Mouse (Mus musculus) kidney, adult 2 months (tissue): Measurements from ENCODE around the gene Maml2. TPM values are rescaled to one million over a fixed set of nuclear protein-coding genes. Genes with fewer than 3 reads are reported as not detected.
A peak's percentile ranks its signal among the peaks of the same experiment; 100 is the strongest.

Experiments
- DNase-seq: peaks from one replicate; pipeline ENCODE4 v3.0.0; 2021
- H3K27ac ChIP-seq: fragments of 200-500 bp; 2 replicates; pipeline ENCODE4 v1.5.1; 2012; ENCODE audit warnings: low read depth, low read length, control low read depth, inconsistent platforms; ENCODE audit not compliant: insufficient read depth
- H3K27me3 ChIP-seq: fragments of 200-500 bp; replicated peaks from 2 replicates; pipeline ENCODE4 v1.6.1; 2012; ENCODE audit warnings: mild to moderate bottlenecking, moderate library complexity, low read length, inconsistent platforms; ENCODE audit not compliant: control insufficient read depth, insufficient read depth
- H3K36me3 ChIP-seq: fragments of 200-500 bp; 2 replicates; pipeline ENCODE4 v1.6.1; 2012; ENCODE audit warnings: mild to moderate bottlenecking, moderate library complexity, low read length, inconsistent platforms; ENCODE audit not compliant: control insufficient read depth, insufficient read depth
- H3K4me1 ChIP-seq: fragments of 200-500 bp; 2 replicates; pipeline ENCODE4 v1.6.1; 2011; ENCODE audit warnings: low read length; ENCODE audit not compliant: control insufficient read depth, insufficient read depth
- H3K4me3 ChIP-seq: fragments of 200-500 bp; 2 replicates; pipeline ENCODE4 v1.5.1; 2011; ENCODE audit warnings: mild to moderate bottlenecking, low read depth, low read length, control low read depth; ENCODE audit not compliant: insufficient read depth
- CTCF ChIP-seq: fragments of 200-500 bp; conservative IDR thresholded peaks from 2 replicates; pipeline ENCODE4 v1.5.1; 2011; ENCODE audit warnings: low read depth, mild to moderate bottlenecking, control low read depth, low read length, moderate library complexity, mixed read lengths; ENCODE audit not compliant: insufficient read depth, insufficient read length
- POLR2A ChIP-seq: fragments of 200-500 bp; IDR thresholded peaks from one replicate; pipeline ENCODE4 v1.6.1; 2011; ENCODE audit warnings: low read depth, low read length, control low read depth
- WGBS: fragments of 180-500 bp; shearing (Covaris S2); methylation state at CpG from one replicate; pipeline ENCODE4 v1.1.7; 2018; 5-methylcytosine and 5-hydroxymethylcytosine counted together
- polyA plus RNA-seq: library from polyadenylated mRNA; depleted of rRNA; stranded (reverse); fragments of >200 nt; gene quantifications from 2 replicates; pipeline ENCODE4 v1.2.3, GENCODE M21; 2012

The Maml2 gene
- polyA plus RNA-seq, 1 experiment: 4.8 TPM

DNA sequence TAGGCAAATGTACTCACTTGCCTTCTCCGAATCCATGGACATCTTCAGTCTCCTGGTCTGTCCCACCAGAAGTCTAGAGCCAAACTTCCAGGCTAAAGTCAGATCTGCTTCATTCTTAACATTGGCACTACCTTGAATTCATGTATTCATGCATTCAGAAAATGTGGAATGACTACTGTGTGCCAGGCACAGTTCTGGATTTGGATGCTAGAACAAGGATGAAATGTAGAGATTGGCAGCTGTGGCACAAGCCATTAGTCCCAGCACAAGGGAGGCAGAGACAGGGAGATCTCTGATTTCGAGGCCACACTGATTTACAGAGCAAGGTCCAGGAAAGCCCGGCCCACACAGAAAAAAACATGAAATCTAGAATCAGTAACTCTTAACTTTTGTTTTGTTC lies 327.5 kb downstream of the Maml2 start:
- 88% methylated on average over 3 of the region's 3 CpGs for WGBS
- TF ChIP-seq POLR2A (no peak), CTCF (no peak)

DNA sequence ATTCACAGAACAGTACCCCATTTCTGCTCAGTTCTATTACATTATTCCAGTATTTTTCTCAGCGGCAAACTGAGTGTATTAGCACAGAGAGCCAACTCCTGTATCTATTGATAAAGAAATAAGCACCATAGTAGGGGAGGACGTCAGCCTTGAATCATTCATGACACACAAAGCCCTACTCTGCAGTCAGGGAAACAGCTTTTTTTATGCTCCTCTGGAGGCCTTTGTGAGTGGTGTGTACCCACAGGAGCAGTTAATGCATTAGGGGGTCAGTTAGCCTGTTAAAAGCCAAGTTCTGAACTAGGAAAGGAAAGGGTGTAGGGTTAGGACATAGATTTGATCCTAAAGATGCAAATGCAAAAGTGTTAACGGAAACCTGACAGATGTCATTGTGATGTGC lies 328.7 kb downstream of the Maml2 start:
- Histone ChIP-seq H3K36me3 (no peaks in the 10 kb centered on the region), H3K27me3 (no peaks in the 10 kb centered on the region), H3K4me3 (no peak overlapping the region), H3K4me1 (no peaks in the 10 kb centered on the region), H3K27ac (no peak overlapping the region)
- no peak for TF ChIP-seq POLR2A
- TF ChIP-seq CTCF: no peak
- no peak for DNase-seq
- 92% methylated on average over 3 of the region's 3 CpGs for WGBS

More for the DNA sequence above, 327.5 kb downstream of the Maml2 start:
- Histone ChIP-seq H3K36me3 (no peaks in the 10 kb centered on the region), H3K4me1 (no peaks in the 10 kb centered on the region), H3K27me3 (no peaks in the 10 kb centered on the region), H3K27ac (no peak overlapping the region), H3K4me3 (no peak overlapping the region)
- no peak for DNase-seq

GRCm38 (mm10) chr9:13633371-13633770 lies 335.6 kb downstream of the Maml2 start:
- no peak overlapping the region; the same call in 1 of the 2 replicates for H3K27ac ChIP-seq
- no peaks in the 10 kb centered on the region for H3K36me3 ChIP-seq
- no peak overlapping the region for H3K4me3 ChIP-seq
- no peaks in the 10 kb centered on the region for H3K4me1 ChIP-seq
- no peaks in the 10 kb centered on the region for H3K27me3 ChIP-seq
- no peak for TF ChIP-seq CTCF
- TF ChIP-seq POLR2A: no peak
- peak; percentile 41 for DNase-seq
- 39% methylated on average over 1 of the region's 1 CpGs for WGBS

GRCm38 (mm10) chr9:13639655-13640054 lies 341.9 kb downstream of the Maml2 start:
- no peaks in the 10 kb centered on the region for H3K4me1 ChIP-seq
- DNase-seq: no peak
- no peak overlapping the region for H3K4me3 ChIP-seq
- no peak for TF ChIP-seq POLR2A
- no peak for TF ChIP-seq CTCF
- WGBS: 25% methylated on average over 3 of the region's 3 CpGs
- H3K27me3 ChIP-seq: no peaks in the 10 kb centered on the region
- no peaks in the 10 kb centered on the region for H3K36me3 ChIP-seq
- H3K27ac ChIP-seq: no peak overlapping the region

- no peaks in the 10 kb centered on the region for H3K36me3 ChIP-seq
- DNase-seq: peak; percentile 58
- 42% methylated on average over 5 of the region's 5 CpGs for WGBS
Observed at GRCm38 (mm10) chr9:13645153-13645552, 347.4 kb downstream of the Maml2 start.

GRCm38 (mm10) chr9:13651065-13651464 lies 353.3 kb downstream of the Maml2 start:
- DNase-seq: no peak
- Histone ChIP-seq H3K27ac (no peak overlapping the region), H3K27me3 (no peaks in the 10 kb centered on the region), H3K4me3 (no peak overlapping the region), H3K36me3 (no peaks in the 10 kb centered on the region), H3K4me1 (no peaks in the 10 kb centered on the region)
- TF ChIP-seq CTCF: no peak
- TF ChIP-seq POLR2A: no peak
- WGBS: 67% methylated on average over 2 of the region's 2 CpGs

More at GRCm38 (mm10) chr9:13645153-13645552, 347.4 kb downstream of the Maml2 start:
- Histone ChIP-seq H3K27me3 (no peaks in the 10 kb centered on the region), H3K27ac (no peak overlapping the region), H3K4me3 (no peak overlapping the region), H3K4me1 (no peaks in the 10 kb centered on the region)
- TF ChIP-seq POLR2A: no peak
- TF ChIP-seq CTCF: no peak

DNA sequence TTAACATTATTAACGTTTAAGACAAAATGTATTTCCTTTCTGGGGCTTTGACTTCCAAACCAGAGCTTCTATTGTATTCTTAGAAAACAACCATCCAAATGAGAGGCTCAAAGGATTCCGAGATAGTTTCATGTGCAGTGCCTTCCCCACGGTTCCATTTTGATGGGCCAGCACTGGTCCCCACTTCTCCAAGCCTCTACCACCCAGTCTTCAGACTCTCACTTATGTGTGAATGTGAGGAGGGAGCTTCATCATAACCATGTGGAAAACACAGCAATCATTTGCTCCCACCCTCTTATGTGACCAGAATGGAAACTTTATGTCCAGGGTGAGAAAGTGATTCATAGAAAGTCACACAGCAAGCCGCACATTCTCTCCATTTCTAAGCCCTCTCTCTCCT lies 354.1 kb downstream of the Maml2 start:
- no peaks in the 10 kb centered on the region for H3K36me3 ChIP-seq
- H3K4me3 ChIP-seq: no peak overlapping the region
- no peak for DNase-seq
- H3K27me3 ChIP-seq: no peaks in the 10 kb centered on the region
- no peaks in the 10 kb centered on the region for H3K4me1 ChIP-seq
- WGBS: 75% methylated on average over 4 of the region's 4 CpGs
- no peak overlapping the region for H3K27ac ChIP-seq
- TF ChIP-seq POLR2A (no peak), CTCF (no peak)
